Mouse (Mus musculus): Measurements from ENCODE around the gene Asxl1.

The Asxl1 gene

GRCm38 (mm10) chr2:153345071-153345453 lies 567 bp upstream of the Asxl1 start:
- peak in 1 of 2 experiments; percentile 6 for DNase-seq

GRCm38 (mm10) chr2:153346221-153347182 lies 873 bp downstream of the Asxl1 start:
- DNase-seq, result peak; percentile 78 to 90

- DNase-seq, result no peak
These were observed 1.7 kb downstream of the Asxl1 start for GRCm38 (mm10) chr2:153347183-153347781.

GRCm38 (mm10) chr2:153348100-153348831 lies 2.6 kb downstream of the Asxl1 start:
- DNase-seq, result no peak

GRCm38 (mm10) chr2:153350552-153351181 lies 5.0 kb downstream of the Asxl1 start:
- no peak for DNase-seq

- DNase-seq, result no peak
These were observed 9.0 kb downstream of the Asxl1 start for GRCm38 (mm10) chr2:153354648-153355047.

- no peak for DNase-seq
These were observed 11.2 kb downstream of the Asxl1 start for GRCm38 (mm10) chr2:153356784-153357183.

- no peak for DNase-seq
These were observed 15.6 kb downstream of the Asxl1 start for GRCm38 (mm10) chr2:153361101-153361710.

- DNase-seq, result peak; percentile 21 to 70
These were observed 18.9 kb downstream of the Asxl1 start for GRCm38 (mm10) chr2:153364531-153364930.

GRCm38 (mm10) chr2:153370871-153371270 lies 25.2 kb downstream of the Asxl1 start:
- DNase-seq, result no peak

- DNase-seq, result no peak
These were observed 29.8 kb downstream of the Asxl1 start for GRCm38 (mm10) chr2:153375380-153375779.

- DNase-seq, result no peak
These were observed 34.9 kb downstream of the Asxl1 start for GRCm38 (mm10) chr2:153380479-153380878.

- DNase-seq, result no peak
These were observed 44.2 kb downstream of the Asxl1 start for GRCm38 (mm10) chr2:153389831-153390230.

- no peak for DNase-seq
These were observed 47.4 kb downstream of the Asxl1 start for GRCm38 (mm10) chr2:153393045-153393444.

GRCm38 (mm10) chr2:153397790-153398515 lies 52.3 kb downstream of the Asxl1 start:
- no peak for DNase-seq

- no peak for DNase-seq
These were observed 53.5 kb downstream of the Asxl1 start for GRCm38 (mm10) chr2:153399166-153399565.

GRCm38 (mm10) chr2:153404062-153404461 lies 58.4 kb downstream of the Asxl1 start:
- no peak for DNase-seq

- DNase-seq, result no peak
These were observed 59.3 kb downstream of the Asxl1 start for GRCm38 (mm10) chr2:153404882-153405281.

- no peak for DNase-seq
These were observed 61.3 kb downstream of the Asxl1 start for GRCm38 (mm10) chr2:153406882-153407281.

- no peak for DNase-seq
These were observed 63.3 kb downstream of the Asxl1 start for GRCm38 (mm10) chr2:153408971-153409370.

- no peak for DNase-seq
These were observed 65.9 kb downstream of the Asxl1 start for GRCm38 (mm10) chr2:153411557-153411956.

- DNase-seq, result no peak
These were observed 66.9 kb downstream of the Asxl1 start for GRCm38 (mm10) chr2:153412563-153412962.
